Mouse (Mus musculus) heart, postnatal 0 days (tissue): ENCODE results near the gene Atp2c2. TPM values are rescaled to one million over a fixed set of nuclear protein-coding genes. Genes with fewer than 3 reads are reported as not detected.
A peak's percentile ranks its signal among the peaks of the same experiment; 100 is the strongest.

ENCODE experiments used
- ATAC-seq: fragments of 200-750 bp; cut with Nextera tagmentation; 2 replicates; pipeline ENCODE4 v1.8.0; 2017; ENCODE audit warnings: low read depth, moderate number of reproducible peaks, moderate library complexity; ENCODE audit not compliant: insufficient read depth
- DNase-seq: peaks from one replicate; pipeline ENCODE4 v3.0.0-alpha.2; 2016; ENCODE audit warnings: low spot score
- H3K27ac ChIP-seq: fragments of 300-500 bp; sonication (generic); 2 replicates; pipeline ENCODE4 v1.5.1; 2014; ENCODE audit warnings: low read depth, mild to moderate bottlenecking
- H3K27me3 ChIP-seq: fragments of 300-500 bp; sonication (generic); 2 replicates; pipeline ENCODE4 v1.6.1; 2014; ENCODE audit warnings: low read length, mixed read lengths; ENCODE audit not compliant: control insufficient read depth, insufficient read depth
- H3K36me3 ChIP-seq: fragments of 300-500 bp; sonication (generic); replicated peaks from 2 replicates; pipeline ENCODE4 v1.6.1; 2014; ENCODE audit warnings: low read length, mixed read lengths; ENCODE audit not compliant: control insufficient read depth, insufficient read depth
- H3K4me1 ChIP-seq: fragments of 300-500 bp; sonication (generic); 2 replicates; pipeline ENCODE4 v1.6.1; 2014; ENCODE audit warnings: antibody characterized with exemption; ENCODE audit not compliant: control insufficient read depth, insufficient read depth
- H3K4me2 ChIP-seq: fragments of 300-500 bp; sonication (generic); 2 replicates; pipeline ENCODE4 v1.6.1; 2014; ENCODE audit warnings: low read depth, mild to moderate bottlenecking, low read length, moderate library complexity
- H3K4me3 ChIP-seq: fragments of 300-500 bp; sonication (generic); 2 replicates; pipeline ENCODE4 v1.5.1; 2014; ENCODE audit warnings: low read depth, low read length
- H3K9ac ChIP-seq: fragments of 300-500 bp; sonication (generic); replicated peaks from 2 replicates; pipeline ENCODE4 v1.6.1; 2014; ENCODE audit warnings: low read depth, low read length, mixed read lengths
- H3K9me3 ChIP-seq: fragments of 300-500 bp; sonication (generic); replicated peaks from 2 replicates; pipeline ENCODE4 v1.6.1; 2016; ENCODE audit warnings: low read length; ENCODE audit not compliant: control insufficient read depth
- CTCF ChIP-seq: IDR thresholded peaks from 2 replicates; pipeline ENCODE4 v1.5.1; 2016; ENCODE audit warnings: antibody characterized with exemption, control low read depth, low read depth
- EP300 ChIP-seq: IDR thresholded peaks from 2 replicates; pipeline ENCODE4 v1.6.1; 2016; ENCODE audit warnings: antibody characterized with exemption, low read depth
- WGBS: fragments of 180-500 bp; shearing (Covaris S2); extraction: QIAGEN DNeasy Blood & Tissue Kit; methylation state at CpG from one replicate; pipeline ENCODE4 v1.1.7; 2014; 5-methylcytosine and 5-hydroxymethylcytosine counted together
- polyA plus RNA-seq: library from polyadenylated mRNA; unstranded; fragments of >200 nt; fragmentation: Nextera tagmentation; extraction: Ambion mirVana; gene quantifications from 2 replicates; pipeline ENCODE4 v1.2.1, GENCODE M21; 2015
- total RNA-seq: library from RNA; depleted of rRNA; stranded (reverse); fragments of >200 nt; gene quantifications from 2 replicates; pipeline ENCODE4 v1.2.3, GENCODE M21; 2014; ENCODE audit warnings: low replicate concordance

Atp2c2 gene
- total and polyA plus RNA-seq, 2 experiments from 2014 or later = 0.12 TPM; not detected in 1

DNA sequence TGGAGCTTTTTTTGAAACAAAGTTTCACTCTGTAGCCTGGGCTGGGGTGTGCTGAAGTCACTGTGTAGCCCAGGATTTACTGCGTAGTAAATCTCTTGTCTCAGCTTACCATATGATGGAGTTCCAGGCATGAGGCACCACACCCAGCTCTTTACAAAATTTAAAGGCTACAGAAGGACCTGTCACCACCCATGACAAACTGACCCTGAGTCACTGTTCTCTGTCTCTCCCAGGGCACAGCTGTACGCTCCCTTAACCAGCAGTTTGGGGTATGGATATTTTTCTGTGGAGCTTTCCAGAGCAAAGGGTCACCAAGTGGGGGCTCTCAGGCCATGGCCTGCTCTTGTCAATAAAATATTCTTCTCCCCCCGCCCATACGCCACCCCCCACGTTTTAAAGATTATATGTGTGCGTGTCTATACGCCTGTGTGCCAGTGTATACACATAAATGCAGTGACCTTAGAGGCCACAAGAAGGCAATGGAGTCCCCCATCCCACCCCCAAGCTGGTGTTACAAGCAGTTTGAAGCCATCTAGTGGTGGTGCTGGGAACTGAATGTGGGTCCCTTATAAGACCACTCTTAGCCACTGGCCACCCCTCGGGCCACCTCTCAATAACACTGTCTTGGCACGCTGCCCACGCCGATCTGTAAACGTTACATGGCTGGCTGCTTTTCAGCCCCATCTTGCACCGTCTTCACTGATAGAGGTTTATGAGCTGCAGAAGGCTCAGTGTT is 43.6 kb downstream of the Atp2c2 start:
- ATAC-seq (no peak), DNase-seq (peak; percentile 44)
- no peaks in the 10 kb centered on the region for H3K27me3 ChIP-seq
- H3K4me1 ChIP-seq = no peaks in the 10 kb centered on the region
- no peak overlapping the region for H3K27ac ChIP-seq
- H3K9ac ChIP-seq = no peak overlapping the region
- WGBS = 51% methylated on average over 13 of the region's 13 CpGs
- H3K36me3 ChIP-seq = no peaks in the 10 kb centered on the region
- no peak overlapping the region for H3K4me2 ChIP-seq
- no peak overlapping the region for H3K4me3 ChIP-seq
- H3K9me3 ChIP-seq = no peaks in the 10 kb centered on the region
- TF ChIP-seq CTCF = peak; percentile 67
- no peak for TF ChIP-seq EP300

DNA sequence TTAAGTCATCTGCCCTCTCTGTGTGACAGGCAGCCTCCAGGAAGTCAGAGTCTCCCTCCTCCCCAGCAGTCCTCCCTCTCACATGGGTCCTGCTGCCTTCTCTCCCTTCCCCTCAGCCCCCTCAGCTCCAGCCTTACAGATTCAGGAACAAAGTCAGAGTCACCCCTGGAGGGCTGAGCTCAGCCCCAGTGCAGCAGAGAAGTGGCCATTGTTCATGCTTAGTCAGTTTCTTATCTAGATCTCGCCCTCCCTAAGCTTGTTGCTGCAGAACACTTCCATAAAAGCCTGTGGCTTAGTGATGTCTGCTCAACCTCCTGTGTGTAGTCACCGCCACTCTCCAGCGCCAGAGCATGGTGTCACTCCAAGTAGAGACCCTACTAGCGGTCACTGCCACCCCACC is 44.8 kb downstream of the Atp2c2 start:
- TF ChIP-seq EP300 (no peak), CTCF (no peak)
- WGBS = 55% methylated on average over 4 of the region's 4 CpGs
- H3K9me3 ChIP-seq = no peaks in the 10 kb centered on the region
- ATAC-seq (no peak), DNase-seq (no peak)
- H3K27me3 ChIP-seq = no peaks in the 10 kb centered on the region
- H3K36me3 ChIP-seq = no peaks in the 10 kb centered on the region
- no peak overlapping the region for H3K4me3 ChIP-seq
- H3K9ac ChIP-seq = no peak overlapping the region
- H3K4me2 ChIP-seq = no peak overlapping the region
- H3K4me1 ChIP-seq = no peaks in the 10 kb centered on the region
- no peak overlapping the region for H3K27ac ChIP-seq

DNA sequence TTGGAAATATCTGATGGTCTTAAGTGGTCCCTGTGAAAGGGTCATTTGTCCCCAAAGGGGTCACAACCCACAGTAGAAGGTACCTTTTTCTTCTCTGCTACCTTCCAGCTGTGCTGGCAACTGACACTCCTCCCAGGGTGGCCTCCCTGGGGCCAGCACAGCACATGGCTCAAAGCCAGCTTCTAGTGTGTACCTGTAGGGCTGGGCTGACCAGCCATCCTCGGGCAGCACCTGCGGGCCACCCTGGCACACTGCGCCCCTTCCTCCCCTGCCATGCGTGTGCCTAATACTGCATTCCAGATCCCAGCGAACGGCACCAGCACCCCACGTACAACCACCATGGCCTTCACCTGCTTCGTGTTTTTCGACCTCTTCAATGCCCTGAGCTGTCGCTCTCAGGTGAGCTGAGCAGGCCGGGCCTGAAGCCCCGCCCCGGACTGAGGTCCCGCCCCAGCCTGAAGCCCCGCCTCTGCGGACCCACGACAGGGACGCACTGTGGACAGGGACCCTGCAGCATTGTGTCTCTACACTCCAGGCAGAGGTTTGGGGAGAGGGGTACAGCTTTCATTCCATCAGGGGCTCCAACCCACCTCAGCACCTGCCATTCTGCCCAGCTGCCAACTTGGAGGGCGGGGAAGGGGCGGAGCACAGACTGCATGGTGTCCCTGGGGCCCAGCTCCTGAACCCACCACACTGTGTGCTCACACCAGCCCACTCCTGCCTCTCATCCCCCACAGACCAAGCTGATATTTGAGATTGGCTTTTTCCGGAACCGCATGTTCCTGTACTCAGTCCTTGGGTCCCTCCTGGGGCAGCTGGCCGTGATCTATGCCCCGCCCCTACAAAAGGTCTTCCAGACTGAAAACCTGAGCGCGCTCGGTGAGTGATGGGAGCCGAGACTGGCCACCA is 55.7 kb downstream of the Atp2c2 start:
- H3K4me2 ChIP-seq = peak overlapping the region; percentile 10; the same call in 1 of the 2 replicates
- 0 out of 2 replicates have a peak, but pooled peaks cover 6% of the 10 kb centered on the region for H3K36me3 ChIP-seq
- no peaks in the 10 kb centered on the region for H3K27me3 ChIP-seq
- no peaks in the 10 kb centered on the region for H3K9me3 ChIP-seq
- H3K27ac ChIP-seq = no peak overlapping the region
- 27% methylated on average over 28 of the region's 28 CpGs for WGBS
- 0 out of 2 replicates have a peak, but pooled peaks have one; percentile 11 for ATAC-seq
- TF ChIP-seq EP300 (no peak), CTCF (no peak)
- no peak for DNase-seq
- no peak overlapping the region for H3K9ac ChIP-seq
- H3K4me3 ChIP-seq = peak overlapping the region; percentile 7; the same call in 1 of the 2 replicates
- H3K4me1 ChIP-seq = peaks cover 17% of the 10 kb centered on the region

DNA sequence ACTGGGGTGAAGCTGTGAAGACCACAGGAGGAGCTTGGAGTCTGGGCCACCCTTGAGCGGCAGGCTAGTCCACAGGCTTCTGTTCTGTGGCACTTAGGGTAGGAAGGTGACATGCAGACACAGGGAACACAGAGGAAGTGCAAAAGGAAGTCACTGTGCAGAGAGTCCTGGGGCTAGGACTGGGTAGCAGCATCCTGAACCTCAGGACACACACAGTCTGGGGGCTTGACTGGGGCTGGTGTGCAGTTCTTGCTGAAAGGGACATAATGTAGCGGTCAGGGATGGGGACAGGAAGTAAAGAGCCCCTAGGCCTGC is 56.3 kb downstream of the Atp2c2 start:
- ATAC-seq = no peak
- H3K27ac ChIP-seq = no peak overlapping the region
- H3K27me3 ChIP-seq = no peaks in the 10 kb centered on the region
- H3K4me1 ChIP-seq = peaks cover 17% of the 10 kb centered on the region
- TF ChIP-seq EP300 (no peak), CTCF (no peak)
- DNase-seq = no peak
- no peak overlapping the region for H3K4me3 ChIP-seq
- 59% methylated on average over 2 of the region's 2 CpGs for WGBS
- peaks cover 11% of the 10 kb centered on the region for H3K36me3 ChIP-seq
- no peak overlapping the region for H3K9ac ChIP-seq
- H3K9me3 ChIP-seq = no peaks in the 10 kb centered on the region
- H3K4me2 ChIP-seq = peak overlapping the region; percentile 10; the same call in 1 of the 2 replicates

DNA sequence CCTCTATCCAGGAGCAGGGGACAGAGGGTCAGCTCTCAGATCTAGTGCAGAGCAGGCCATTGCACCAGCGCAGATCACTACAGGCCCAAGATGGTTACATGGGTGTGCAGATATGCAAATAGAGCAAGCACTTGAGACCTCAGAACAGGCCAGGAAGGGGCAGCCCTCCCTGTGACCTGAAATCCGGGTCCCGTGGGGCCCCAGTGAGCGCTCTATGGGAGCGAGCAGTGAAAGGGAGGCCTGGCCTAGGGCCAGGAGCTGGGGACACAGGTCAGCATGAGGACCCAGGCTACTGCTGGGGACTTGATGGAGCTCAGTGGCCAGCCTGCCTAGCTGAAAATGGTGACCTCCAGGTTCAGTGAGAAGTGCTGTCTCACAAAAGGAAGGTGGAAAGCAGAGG is 56.7 kb downstream of the Atp2c2 start:
- ATAC-seq (peak; percentile 37; the same call in 1 of the 2 replicates), DNase-seq (peak; percentile 29)
- H3K27me3 ChIP-seq = no peaks in the 10 kb centered on the region
- H3K4me1 ChIP-seq = peaks cover 17% of the 10 kb centered on the region
- no peak overlapping the region for H3K9ac ChIP-seq
- no peak for TF ChIP-seq CTCF
- TF ChIP-seq EP300 = no peak
- peaks cover 16% of the 10 kb centered on the region for H3K36me3 ChIP-seq
- WGBS = 21% methylated on average over 5 of the region's 5 CpGs
- no peak overlapping the region for H3K4me2 ChIP-seq
- no peak overlapping the region for H3K27ac ChIP-seq
- no peaks in the 10 kb centered on the region for H3K9me3 ChIP-seq
- H3K4me3 ChIP-seq = no peak overlapping the region
